Mouse (Mus musculus) kidney, postnatal 0 days (tissue): ENCODE measurements at regions not wholly inside any gene's neighbourhood (a gene's known extent, or its start where the extent isn't known, plus 50 kb on each side); places are given as distances from the start of the nearest gene placed in this dataset.

Experiments used
- ATAC-seq: fragments of 200-750 bp; cut with Nextera tagmentation; replicated peaks from 2 replicates; pipeline ENCODE4 v1.8.0; 2017; ENCODE audit warnings: low read depth, moderate number of reproducible peaks, moderate TSS enrichment, moderate library complexity; ENCODE audit not compliant: low FRiP score
- DNase-seq: peaks from one replicate; pipeline ENCODE4 v3.0.0-alpha.2; 2016; ENCODE audit warnings: low spot score
- H3K27ac ChIP-seq: fragments of 300-500 bp; sonication (generic); 2 replicates; pipeline ENCODE4 v1.5.1; 2014; ENCODE audit warnings: mild to moderate bottlenecking
- H3K27me3 ChIP-seq: fragments of 300-500 bp; sonication (generic); 2 replicates; pipeline ENCODE4 v1.6.1; 2014; ENCODE audit warnings: low read length, mixed read lengths; ENCODE audit not compliant: insufficient read depth
- H3K36me3 ChIP-seq: fragments of 300-500 bp; sonication (generic); 2 replicates; pipeline ENCODE4 v1.6.1; 2014; ENCODE audit warnings: low read length, mixed read lengths; ENCODE audit not compliant: insufficient read depth
- H3K4me1 ChIP-seq: fragments of 300-500 bp; sonication (generic); replicated peaks from 2 replicates; pipeline ENCODE4 v1.6.1; 2014; ENCODE audit warnings: antibody characterized with exemption, low read length, mixed read lengths; ENCODE audit not compliant: insufficient read depth
- H3K4me2 ChIP-seq: fragments of 300-500 bp; sonication (generic); 2 replicates; pipeline ENCODE4 v1.6.1; 2014; ENCODE audit warnings: mild to moderate bottlenecking, low read length, moderate library complexity, mixed read lengths
- H3K4me3 ChIP-seq: fragments of 300-500 bp; sonication (generic); replicated peaks from 2 replicates; pipeline ENCODE4 v1.5.1; 2014; ENCODE audit warnings: low read depth, low read length
- H3K9ac ChIP-seq: fragments of 300-500 bp; sonication (generic); 2 replicates; pipeline ENCODE4 v1.6.1; 2014; ENCODE audit warnings: low read depth, low read length
- H3K9me3 ChIP-seq: fragments of 300-500 bp; sonication (generic); replicated peaks from 2 replicates; pipeline ENCODE4 v1.6.1; 2016; ENCODE audit warnings: low read length, inconsistent platforms, mixed read lengths
- CTCF ChIP-seq: IDR thresholded peaks from 2 replicates; pipeline ENCODE4 v1.5.1; 2016; ENCODE audit warnings: antibody characterized with exemption, low read depth, mild to moderate bottlenecking, moderate library complexity
- WGBS: fragments of 180-500 bp; shearing (Covaris S2); extraction: QIAGEN DNeasy Blood & Tissue Kit; methylation state at CpG from one replicate; pipeline ENCODE4 v1.1.7; 2014; 5-methylcytosine and 5-hydroxymethylcytosine counted together

GRCm38 (mm10) chr11:113143839-113144627 lies 362.0 kb downstream of the Sox9 start:
- no peak for TF ChIP-seq CTCF
- Histone ChIP-seq H3K4me3 (no peak overlapping the region), H3K4me2 (no peak overlapping the region), H3K4me1 (peaks cover 30% of the 10 kb centered on the region), H3K36me3 (no peaks in the 10 kb centered on the region), H3K9ac (no peak overlapping the region), H3K27me3 (no peaks in the 10 kb centered on the region), H3K9me3 (no peaks in the 10 kb centered on the region), H3K27ac (no peak overlapping the region)
- no peak for ATAC-seq
- peak; percentile 67 for DNase-seq
- 27% methylated on average over 14 of the region's 14 CpGs for WGBS

- WGBS: 81% methylated on average over 4 of the region's 4 CpGs
- no peaks in the 10 kb centered on the region for H3K36me3 ChIP-seq
- H3K27ac ChIP-seq: no peak overlapping the region
- H3K4me1 ChIP-seq: peaks cover 27% of the 10 kb centered on the region
- no peak overlapping the region for H3K9ac ChIP-seq
- no peaks in the 10 kb centered on the region for H3K9me3 ChIP-seq
- no peak for TF ChIP-seq CTCF
- no peak overlapping the region for H3K4me3 ChIP-seq
- no peaks in the 10 kb centered on the region for H3K27me3 ChIP-seq
- DNase-seq (no peak), ATAC-seq (no peak)
- no peak overlapping the region for H3K4me2 ChIP-seq
These were observed 363.7 kb downstream of the Sox9 start for GRCm38 (mm10) chr11:113145721-113146120.

- Histone ChIP-seq H3K9me3 (no peaks in the 10 kb centered on the region), H3K27me3 (no peaks in the 10 kb centered on the region), H3K4me1 (peaks cover 27% of the 10 kb centered on the region), H3K4me3 (no peak overlapping the region), H3K9ac (no peak overlapping the region), H3K36me3 (no peaks in the 10 kb centered on the region), H3K4me2 (no peak overlapping the region), H3K27ac (no peak overlapping the region)
- ATAC-seq: no peak
- no peak for DNase-seq
- no peak for TF ChIP-seq CTCF
- WGBS: 83% methylated on average over 8 of the region's 8 CpGs
These were observed 364.7 kb downstream of the Sox9 start for GRCm38 (mm10) chr11:113146762-113147161.

GRCm38 (mm10) chr11:113147535-113148197 lies 365.6 kb downstream of the Sox9 start:
- H3K36me3 ChIP-seq: no peaks in the 10 kb centered on the region
- no peaks in the 10 kb centered on the region for H3K27me3 ChIP-seq
- DNase-seq (no peak), ATAC-seq (peak; percentile 71)
- 0 out of 2 replicates have a peak overlapping the region, but pooled peaks have one; percentile 6 for H3K4me2 ChIP-seq
- H3K9ac ChIP-seq: no peak overlapping the region
- no peaks in the 10 kb centered on the region for H3K9me3 ChIP-seq
- no peak overlapping the region for H3K27ac ChIP-seq
- H3K4me3 ChIP-seq: no peak overlapping the region
- 20% methylated on average over 17 of the region's 17 CpGs for WGBS
- no peak for TF ChIP-seq CTCF
- peaks cover 27% of the 10 kb centered on the region for H3K4me1 ChIP-seq

- ATAC-seq (no peak), DNase-seq (no peak)
- Histone ChIP-seq H3K4me3 (no peak overlapping the region), H3K27ac (no peak overlapping the region), H3K27me3 (no peaks in the 10 kb centered on the region), H3K9me3 (no peaks in the 10 kb centered on the region), H3K36me3 (no peaks in the 10 kb centered on the region), H3K4me2 (0 out of 2 replicates have a peak overlapping the region, but pooled peaks have one; percentile 6), H3K4me1 (peaks cover 27% of the 10 kb centered on the region), H3K9ac (no peak overlapping the region)
- 55% methylated on average over 9 of the region's 9 CpGs for WGBS
- TF ChIP-seq CTCF: no peak
These were observed 366.1 kb downstream of the Sox9 start for GRCm38 (mm10) chr11:113148198-113148537.

- DNase-seq (no peak), ATAC-seq (no peak)
- Histone ChIP-seq H3K27ac (no peak overlapping the region), H3K36me3 (no peaks in the 10 kb centered on the region), H3K4me3 (no peak overlapping the region), H3K4me2 (no peak overlapping the region), H3K9ac (no peak overlapping the region), H3K27me3 (no peaks in the 10 kb centered on the region), H3K4me1 (0 out of 2 replicates have a peak, but pooled peaks cover 7% of the 10 kb centered on the region), H3K9me3 (no peaks in the 10 kb centered on the region)
- WGBS: 74% methylated on average over 6 of the region's 6 CpGs
- TF ChIP-seq CTCF: no peak
These were observed 373.5 kb downstream of the Sox9 start for GRCm38 (mm10) chr11:113155515-113155914.
